Mouse (Mus musculus) lung, adult 18-20 months (tissue): ENCODE measurements at regions not wholly inside any gene's neighbourhood (a gene's known extent, or its start where the extent isn't known, plus 50 kb on each side); places are given as distances from the start of the nearest gene placed in this dataset.
"Not testable (repeated sequence)": the region's sequence is repeated elsewhere in the genome, so short reads cannot be mapped to it uniquely, and the experiment has no call there.

Source experiments
- DNase-seq, 2 experiments: peaks; one replicate each; pipeline ENCODE4 v3.0.0; 2022; ENCODE audit warnings: mixed read lengths in 2 of 2

DNA sequence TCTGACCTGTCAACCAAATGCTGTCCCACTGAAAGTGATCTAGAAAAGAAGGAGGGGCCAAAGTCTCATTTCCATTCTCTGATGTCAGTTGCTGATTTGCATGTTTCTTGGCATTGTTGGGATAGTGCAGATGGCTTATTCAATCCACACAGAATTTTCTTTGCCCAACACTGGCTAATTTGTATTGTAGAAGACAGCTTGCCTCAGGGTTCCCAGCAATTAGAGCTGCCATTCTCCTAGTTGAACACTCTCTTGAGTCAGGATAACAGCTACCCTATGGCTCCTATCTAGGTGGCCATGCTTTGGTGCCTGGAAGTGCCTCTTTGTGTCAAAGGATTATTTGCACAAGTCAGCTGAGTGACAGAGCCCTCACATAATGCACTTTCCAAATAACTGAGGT is 569.0 kb downstream of the Lrriq3 start:
- DNase-seq, result no peak

DNA sequence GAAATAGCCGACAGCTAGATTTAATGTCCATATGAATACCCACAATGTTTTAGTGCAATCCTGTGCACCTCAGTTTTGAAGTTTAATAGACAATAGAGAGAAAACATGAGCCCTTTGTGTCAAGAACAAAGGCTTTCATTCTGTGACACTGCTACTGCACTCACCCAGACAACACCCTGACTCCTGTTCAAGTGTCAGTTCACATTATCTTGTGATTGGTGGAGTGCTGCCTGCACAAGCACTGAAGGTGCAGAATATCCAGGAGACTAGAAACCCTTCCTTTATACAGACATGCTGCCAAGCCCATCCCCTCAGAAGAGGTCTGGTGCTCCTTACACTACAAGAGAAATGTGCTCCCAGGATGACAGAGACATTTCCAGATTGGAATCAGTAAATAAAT is 579.3 kb downstream of the Lrriq3 start:
- DNase-seq, result no peak

DNA sequence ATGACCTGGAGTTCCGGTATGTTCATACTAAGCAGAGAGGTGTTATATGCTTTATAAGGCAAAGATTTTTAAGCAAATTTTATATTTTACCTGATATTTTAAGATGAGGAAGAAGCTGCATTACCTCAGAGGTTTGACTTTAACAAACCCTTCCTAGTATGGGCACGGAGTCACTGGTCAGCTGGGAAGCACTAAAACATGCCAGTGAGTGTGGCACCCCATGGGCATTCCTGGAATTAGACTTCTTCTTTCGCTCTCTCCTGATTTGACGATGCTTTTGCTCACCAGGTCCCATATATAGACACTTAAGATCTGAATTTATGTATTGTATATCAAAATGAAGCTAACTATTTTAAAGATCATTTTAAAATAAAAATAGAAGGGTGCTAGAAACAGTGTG is 587.0 kb downstream of the Lrriq3 start:
- no peak for DNase-seq

GRCm38 (mm10) chr3:155682921-155683813 is 589.9 kb downstream of the Lrriq3 start:
- DNase-seq, result no peak

DNA sequence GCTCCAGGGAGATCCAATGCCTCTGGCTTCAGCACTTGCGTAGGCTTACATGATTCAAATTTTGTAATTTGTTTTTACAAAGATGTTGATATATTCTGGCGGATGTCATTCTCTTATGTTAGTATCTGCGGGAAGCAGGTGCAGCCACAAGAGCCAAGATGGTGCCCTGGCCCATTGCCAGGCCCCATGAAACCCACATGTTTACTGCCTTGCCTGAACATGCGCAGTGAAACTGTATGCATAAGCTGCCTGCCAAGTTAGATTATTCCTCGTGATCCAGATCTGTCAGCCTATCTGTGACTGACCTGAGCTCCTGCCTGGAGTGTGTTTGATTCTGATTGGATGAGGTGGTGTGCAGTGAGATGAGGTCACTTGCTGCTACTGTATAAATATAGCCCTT is 595.1 kb downstream of the Lrriq3 start:
- DNase-seq, result no peak

- no peak for DNase-seq
Observed at GRCm38 (mm10) chr3:155723011-155723510, 629.8 kb downstream of the Lrriq3 start.

- no peak for DNase-seq
Observed at GRCm38 (mm10) chr3:155742421-155742820, 649.2 kb downstream of the Lrriq3 start.

GRCm38 (mm10) chr3:155746601-155747000 is 653.4 kb downstream of the Lrriq3 start:
- DNase-seq, result not testable (repeated sequence)

DNA sequence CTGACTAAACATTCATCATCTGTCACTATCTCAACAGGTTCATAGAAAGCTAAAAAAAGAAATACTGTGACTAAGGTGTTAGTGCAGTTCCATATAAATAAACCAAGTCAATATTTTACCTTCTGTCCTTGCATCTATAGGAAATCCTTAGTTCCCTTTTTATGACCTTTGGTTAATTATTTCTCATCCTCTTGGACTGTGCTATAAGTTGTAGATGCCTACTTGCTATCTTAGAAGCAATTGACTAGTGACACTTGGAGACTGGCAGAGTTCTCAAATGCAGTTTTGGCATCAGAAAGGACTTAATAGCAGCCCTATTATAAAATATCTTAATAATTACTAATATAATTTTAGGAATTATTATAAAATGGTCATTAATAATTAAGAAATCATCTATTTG is 654.3 kb downstream of the Lrriq3 start:
- DNase-seq, result no peak

GRCm38 (mm10) chr3:155757285-155757684 is 664.1 kb downstream of the Lrriq3 start:
- no peak for DNase-seq

DNA sequence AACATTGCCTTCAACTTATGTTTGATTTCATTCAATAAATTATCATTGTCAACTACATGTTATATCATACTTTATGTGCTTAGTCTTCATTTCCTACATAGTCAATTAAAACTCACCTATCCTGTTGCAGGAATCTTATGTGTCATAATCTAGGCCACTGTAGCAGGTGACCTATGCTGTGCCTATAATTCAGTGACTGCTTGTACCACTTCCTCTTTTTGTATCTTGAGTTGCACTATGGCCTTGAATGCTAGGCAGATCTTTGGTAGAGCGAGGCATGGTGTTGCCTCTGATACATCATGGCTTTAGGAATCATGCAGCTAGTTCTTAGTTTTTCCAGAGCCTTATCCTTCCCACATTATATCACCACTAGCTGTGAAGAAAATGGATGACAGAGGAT is 682.8 kb downstream of the Lrriq3 start:
- DNase-seq, result no peak

DNA sequence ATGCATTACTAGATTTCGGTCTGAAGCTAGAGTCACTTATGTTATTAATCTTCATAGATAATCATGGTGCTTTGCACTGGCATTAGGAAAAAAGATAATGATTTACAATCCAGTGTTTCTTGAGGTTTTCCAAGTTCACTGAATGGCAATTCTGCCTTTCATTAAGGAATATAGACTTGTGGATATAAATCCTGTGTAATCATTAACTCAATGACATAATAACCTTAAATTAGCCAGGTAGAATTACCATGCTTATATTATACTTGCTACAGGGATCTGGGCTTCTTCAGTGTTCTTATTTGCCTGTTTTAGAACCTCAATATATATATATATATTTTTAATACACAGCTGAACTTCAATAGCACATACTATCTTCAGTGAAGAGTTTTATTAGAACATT is 683.8 kb downstream of the Lrriq3 start:
- DNase-seq, result no peak

DNA sequence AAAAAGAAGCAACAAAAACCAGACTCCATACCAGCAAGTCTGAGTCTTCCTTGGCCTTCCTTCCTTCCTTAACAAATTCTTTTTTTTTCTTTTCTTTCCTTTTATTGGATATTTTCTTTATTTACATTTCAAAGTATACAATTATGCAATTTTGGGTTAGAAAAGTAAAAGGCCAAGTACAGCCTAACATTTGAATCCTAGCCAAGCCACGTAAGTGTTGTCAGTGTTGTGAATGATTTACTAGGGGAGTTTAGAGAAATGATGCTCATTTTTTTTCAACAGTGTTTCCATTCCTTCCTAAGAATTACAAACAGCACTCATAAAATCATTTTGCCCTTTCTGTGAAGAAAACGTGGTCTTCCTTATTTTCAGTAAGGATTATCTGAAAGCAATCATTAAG is 722.5 kb downstream of the Lrriq3 start:
- DNase-seq, result no peak

DNA sequence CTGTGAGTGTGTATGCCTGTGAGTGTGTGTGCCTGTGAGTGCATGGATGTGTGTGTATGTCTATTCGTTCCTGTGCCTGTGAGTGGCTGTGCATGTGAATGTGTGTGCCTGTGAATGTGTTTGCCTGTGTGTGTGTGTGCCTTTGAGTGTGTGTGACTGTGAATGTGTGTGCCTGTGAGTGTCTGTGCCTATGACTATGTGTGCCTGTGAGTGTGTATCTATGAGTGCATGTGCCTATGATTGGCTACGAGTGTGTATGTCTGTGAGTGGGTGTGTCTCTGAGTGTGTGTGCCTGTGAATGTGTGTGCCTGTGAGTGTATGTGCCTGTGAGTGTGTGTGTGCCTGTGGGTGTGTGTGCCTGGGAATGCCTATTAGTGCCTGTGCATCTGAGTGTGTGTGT is 731.6 kb downstream of the Lrriq3 start:
- no peak for DNase-seq

DNA sequence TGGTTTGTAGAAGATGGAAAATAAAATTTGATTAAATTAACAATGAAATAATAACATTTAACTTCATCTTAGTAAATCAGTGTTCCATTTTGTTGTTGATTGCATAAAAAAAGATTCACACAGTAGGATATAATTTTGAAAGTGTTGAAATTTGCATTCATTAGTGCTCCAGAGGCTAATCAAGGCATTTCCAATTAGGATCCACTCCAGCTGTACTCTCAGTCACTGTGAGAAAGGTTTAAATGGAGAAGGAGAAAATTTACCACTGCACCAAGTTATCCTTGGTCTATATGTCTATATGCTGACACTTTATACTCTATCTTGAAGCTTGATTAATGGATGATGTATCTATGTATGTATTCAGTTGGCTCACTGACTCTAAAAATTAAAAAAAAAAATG is 695.3 kb upstream of the Negr1 start:
- DNase-seq, result no peak

DNA sequence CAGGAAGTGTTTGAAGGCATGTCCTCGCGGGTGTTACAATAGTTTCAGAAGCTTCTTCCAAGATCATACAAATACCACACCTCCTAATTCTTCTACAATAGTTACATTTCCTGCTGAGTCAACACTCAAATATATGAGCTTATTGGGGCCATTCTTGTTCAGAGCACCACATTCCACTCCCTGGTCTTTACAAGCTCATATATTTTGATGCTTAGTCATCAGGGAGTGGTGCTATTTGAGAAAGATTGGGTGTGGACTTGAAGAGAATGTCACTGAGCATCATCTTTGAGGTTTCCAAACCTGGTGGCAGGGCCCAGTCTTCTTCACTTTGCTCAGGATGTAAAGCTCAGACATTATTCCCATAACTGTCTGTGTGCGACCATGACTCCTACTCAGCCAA is 685.9 kb upstream of the Negr1 start:
- no peak for DNase-seq

DNA sequence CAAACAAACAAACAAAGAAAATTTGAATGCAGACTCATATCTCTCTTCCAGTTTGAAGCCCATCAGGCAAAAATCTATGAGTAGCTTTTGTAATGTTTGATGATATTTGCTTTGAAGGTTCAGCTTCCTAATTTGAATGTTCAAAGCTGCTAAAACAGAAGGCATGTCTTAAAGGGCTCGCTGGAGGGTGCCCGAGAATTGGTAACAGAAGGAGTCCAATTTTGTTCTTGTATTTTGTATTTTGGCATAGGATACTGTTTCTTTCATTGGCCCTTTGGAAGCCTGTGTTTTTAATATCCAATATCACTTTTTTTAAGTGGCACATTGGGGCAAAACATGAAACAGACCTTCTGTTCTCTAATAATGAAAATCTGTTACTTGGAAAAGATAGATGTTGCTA is 683.2 kb upstream of the Negr1 start:
- DNase-seq, result no peak

GRCm38 (mm10) chr3:155880722-155881121 is 680.9 kb upstream of the Negr1 start:
- no peak for DNase-seq

DNA sequence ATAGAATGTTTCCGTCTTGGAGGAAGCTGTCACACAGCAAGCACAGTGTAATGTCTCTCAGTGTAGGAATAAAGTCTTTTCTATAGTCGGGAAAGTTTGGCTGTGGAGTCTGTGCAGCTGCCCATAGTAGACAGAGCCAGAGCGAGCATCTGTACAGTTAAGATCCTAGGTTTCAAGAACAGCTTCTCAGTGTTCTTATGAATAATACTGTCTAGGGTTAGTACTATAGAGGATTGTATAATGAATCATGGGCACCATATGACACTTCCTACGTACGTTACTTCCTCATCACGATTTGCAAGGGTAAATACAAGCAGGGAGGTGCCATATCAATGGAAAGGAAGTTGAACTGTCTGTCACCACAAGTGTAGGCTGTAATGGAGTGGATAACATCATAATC is 645.6 kb upstream of the Negr1 start:
- no peak for DNase-seq

GRCm38 (mm10) chr3:155942896-155943295 is 618.7 kb upstream of the Negr1 start:
- no peak for DNase-seq

DNA sequence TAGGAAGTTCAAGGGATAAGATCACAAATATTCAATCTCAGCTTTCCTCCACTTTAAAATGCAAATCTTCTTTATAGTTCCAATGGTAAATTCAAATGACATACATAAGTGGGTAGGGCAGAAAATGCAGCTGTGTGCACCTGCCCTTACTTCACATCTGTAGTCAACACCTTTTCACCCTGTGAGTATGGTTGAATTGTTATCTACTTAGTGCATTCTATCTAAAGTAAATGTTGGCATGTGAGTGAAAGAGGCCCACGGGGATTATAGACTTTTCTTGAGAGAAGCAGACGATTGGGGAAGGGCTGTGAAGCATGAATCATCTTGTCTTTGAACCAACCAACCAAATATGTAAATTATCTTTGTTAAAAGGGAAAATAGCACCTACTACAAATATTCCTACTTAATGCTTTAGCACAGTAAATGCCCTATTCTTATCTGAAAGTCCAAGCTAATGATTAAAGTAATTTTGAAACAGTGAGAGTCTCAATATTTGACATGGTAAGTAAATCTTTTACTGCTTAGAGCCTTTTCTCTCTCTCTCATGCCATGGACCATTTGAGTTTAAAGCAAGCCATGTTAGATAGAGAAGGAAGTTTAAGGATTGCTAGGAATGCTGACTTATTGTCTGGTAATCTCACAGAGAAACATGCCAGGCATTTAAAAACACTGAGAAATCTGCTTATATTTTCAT is 617.4 kb upstream of the Negr1 start:
- no peak for DNase-seq

- DNase-seq, result no peak
Observed at GRCm38 (mm10) chr3:155945188-155945587, 616.4 kb upstream of the Negr1 start.

- DNase-seq, result peak in 1 of 2 experiments; percentile 6
Observed at GRCm38 (mm10) chr3:155962496-155962895, 599.1 kb upstream of the Negr1 start.

GRCm38 (mm10) chr3:155979636-155980035 is 582.0 kb upstream of the Negr1 start:
- DNase-seq, result no peak
